Mouse (Mus musculus): ENCODE results near the gene Zfp652. TPM values are rescaled to one million over a fixed set of nuclear protein-coding genes. Genes with fewer than 3 reads are reported as not detected.
A peak's percentile ranks its signal among the peaks of the same experiment; 100 is the strongest.

The Zfp652 gene
- polyA plus RNA-seq, 1 experiment = 34.1 TPM

- H3K27ac ChIP-seq (ENCODE audit: control insufficient read depth, insufficient read depth, low read length) = no peak overlapping the region
- TF ChIP-seq CTCF (IDR thresholded peaks at IDR 0.05; ENCODE audit: borderline replicate concordance, control insufficient read depth, extremely low read depth, insufficient read depth, low read length, poor library complexity) = peak; percentile 67; the same call in 1 of the 2 replicates
- no peak for TF ChIP-seq POLR2A (IDR thresholded peaks at IDR 0.05; ENCODE audit: control insufficient read depth, extremely low read depth, insufficient read depth, low read length, poor library complexity)
- 39% methylated on average over 5 of the region's 5 CpGs for WGBS
- H3K4me3 ChIP-seq (ENCODE audit: control insufficient read depth, insufficient read depth, low read length) = no peak overlapping the region
- no peaks in the 10 kb centered on the region for H3K27me3 ChIP-seq (ENCODE audit: control insufficient read depth, insufficient read depth, low read length)
- 0 out of 2 replicates have a peak, but pooled peaks cover 2% of the 10 kb centered on the region for H3K4me1 ChIP-seq (replicated peaks; ENCODE audit: control insufficient read depth, insufficient read depth, low read length)
- peak; percentile 76 for DNase-seq
- no peaks in the 10 kb centered on the region for H3K36me3 ChIP-seq (ENCODE audit: control insufficient read depth, insufficient read depth, low read length)
Measured at GRCm38 (mm10) chr11:95853684-95854083, 141.2 kb downstream of the Zfp652 start.

- WGBS = 98% methylated on average over 4 of the region's 4 CpGs
- TF ChIP-seq CTCF (IDR thresholded peaks at IDR 0.05; ENCODE audit: borderline replicate concordance, control insufficient read depth, extremely low read depth, insufficient read depth, low read length, poor library complexity) (no peak), POLR2A (IDR thresholded peaks at IDR 0.05; ENCODE audit: control insufficient read depth, extremely low read depth, insufficient read depth, low read length, poor library complexity) (no peak)
Measured at GRCm38 (mm10) chr11:95857306-95857705, 144.8 kb downstream of the Zfp652 start.

GRCm38 (mm10) chr11:95857716-95858527 is 145.4 kb downstream of the Zfp652 start:
- no peak for DNase-seq
- Histone ChIP-seq H3K36me3 (ENCODE audit: control insufficient read depth, insufficient read depth, low read length) (no peaks in the 10 kb centered on the region), H3K27ac (ENCODE audit: control insufficient read depth, insufficient read depth, low read length) (peak overlapping the region; percentile 49), H3K4me3 (ENCODE audit: control insufficient read depth, insufficient read depth, low read length) (peak overlapping the region; percentile 52), H3K4me1 (replicated peaks; ENCODE audit: control insufficient read depth, insufficient read depth, low read length) (peaks cover 3% of the 10 kb centered on the region), H3K27me3 (ENCODE audit: control insufficient read depth, insufficient read depth, low read length) (no peaks in the 10 kb centered on the region)
- 33% methylated on average over 21 of the region's 21 CpGs for WGBS
- TF ChIP-seq POLR2A (IDR thresholded peaks at IDR 0.05; ENCODE audit: control insufficient read depth, extremely low read depth, insufficient read depth, low read length, poor library complexity) = no peak
- no peak for TF ChIP-seq CTCF (IDR thresholded peaks at IDR 0.05; ENCODE audit: borderline replicate concordance, control insufficient read depth, extremely low read depth, insufficient read depth, low read length, poor library complexity)

More at GRCm38 (mm10) chr11:95857306-95857705, 144.8 kb downstream of the Zfp652 start:
- no peak overlapping the region for H3K27ac ChIP-seq (ENCODE audit: control insufficient read depth, insufficient read depth, low read length)
- H3K4me1 ChIP-seq (replicated peaks; ENCODE audit: control insufficient read depth, insufficient read depth, low read length) = peaks cover 3% of the 10 kb centered on the region
- no peaks in the 10 kb centered on the region for H3K36me3 ChIP-seq (ENCODE audit: control insufficient read depth, insufficient read depth, low read length)
- no peak for DNase-seq
- H3K4me3 ChIP-seq (ENCODE audit: control insufficient read depth, insufficient read depth, low read length) = no peak overlapping the region
- H3K27me3 ChIP-seq (ENCODE audit: control insufficient read depth, insufficient read depth, low read length) = no peaks in the 10 kb centered on the region

- H3K4me3 ChIP-seq (ENCODE audit: control insufficient read depth, insufficient read depth, low read length) = peak overlapping the region; percentile 84
- no peak for TF ChIP-seq CTCF (IDR thresholded peaks at IDR 0.05; ENCODE audit: borderline replicate concordance, control insufficient read depth, extremely low read depth, insufficient read depth, low read length, poor library complexity)
- TF ChIP-seq POLR2A (IDR thresholded peaks at IDR 0.05; ENCODE audit: control insufficient read depth, extremely low read depth, insufficient read depth, low read length, poor library complexity) = peak; percentile 42; the same call in 1 of the 2 replicates
- under 1% methylated on average over 58 of the region's 58 CpGs for WGBS
- H3K36me3 ChIP-seq (ENCODE audit: control insufficient read depth, insufficient read depth, low read length) = no peaks in the 10 kb centered on the region
- H3K27me3 ChIP-seq (ENCODE audit: control insufficient read depth, insufficient read depth, low read length) = no peaks in the 10 kb centered on the region
- peak overlapping the region; percentile 90 for H3K27ac ChIP-seq (ENCODE audit: control insufficient read depth, insufficient read depth, low read length)
- peak; percentile 98 for DNase-seq
- peaks cover 3% of the 10 kb centered on the region for H3K4me1 ChIP-seq (replicated peaks; ENCODE audit: control insufficient read depth, insufficient read depth, low read length)
Measured at GRCm38 (mm10) chr11:95858528-95859467, 146.3 kb downstream of the Zfp652 start.

GRCm38 (mm10) chr11:95859468-95859855 is 147.0 kb downstream of the Zfp652 start:
- WGBS = under 1% methylated on average over 35 of the region's 35 CpGs
- peaks cover 3% of the 10 kb centered on the region for H3K4me1 ChIP-seq (replicated peaks; ENCODE audit: control insufficient read depth, insufficient read depth, low read length)
- DNase-seq = peak; percentile 68
- peak overlapping the region; percentile 90; the same call in 1 of the 2 replicates for H3K27ac ChIP-seq (ENCODE audit: control insufficient read depth, insufficient read depth, low read length)
- TF ChIP-seq CTCF (IDR thresholded peaks at IDR 0.05; ENCODE audit: borderline replicate concordance, control insufficient read depth, extremely low read depth, insufficient read depth, low read length, poor library complexity) = no peak
- TF ChIP-seq POLR2A (IDR thresholded peaks at IDR 0.05; ENCODE audit: control insufficient read depth, extremely low read depth, insufficient read depth, low read length, poor library complexity) = no peak
- peak overlapping the region; percentile 84 for H3K4me3 ChIP-seq (ENCODE audit: control insufficient read depth, insufficient read depth, low read length)
- H3K27me3 ChIP-seq (ENCODE audit: control insufficient read depth, insufficient read depth, low read length) = no peaks in the 10 kb centered on the region
- no peaks in the 10 kb centered on the region for H3K36me3 ChIP-seq (ENCODE audit: control insufficient read depth, insufficient read depth, low read length)

GRCm38 (mm10) chr11:95860071-95860490 is 147.6 kb downstream of the Zfp652 start:
- TF ChIP-seq POLR2A (IDR thresholded peaks at IDR 0.05; ENCODE audit: control insufficient read depth, extremely low read depth, insufficient read depth, low read length, poor library complexity) = no peak
- TF ChIP-seq CTCF (IDR thresholded peaks at IDR 0.05; ENCODE audit: borderline replicate concordance, control insufficient read depth, extremely low read depth, insufficient read depth, low read length, poor library complexity) = no peak
- Histone ChIP-seq H3K27ac (ENCODE audit: control insufficient read depth, insufficient read depth, low read length) (no peak overlapping the region), H3K4me1 (replicated peaks; ENCODE audit: control insufficient read depth, insufficient read depth, low read length) (peaks cover 3% of the 10 kb centered on the region), H3K4me3 (ENCODE audit: control insufficient read depth, insufficient read depth, low read length) (no peak overlapping the region), H3K36me3 (ENCODE audit: control insufficient read depth, insufficient read depth, low read length) (no peaks in the 10 kb centered on the region), H3K27me3 (ENCODE audit: control insufficient read depth, insufficient read depth, low read length) (no peaks in the 10 kb centered on the region)
- DNase-seq = no peak
- WGBS = 60% methylated on average over 3 of the region's 3 CpGs

Measured in thymus, adult 2 months (tissue).